Mouse (Mus musculus) urinary bladder, postnatal 10 days (tissue): Measurements from ENCODE around the gene Havcr1.
"Not testable (repeated sequence)": the region's sequence is repeated elsewhere in the genome, so short reads cannot be mapped to it uniquely, and the experiment has no call there.

Experiments
- DNase-seq: peaks from one replicate; pipeline ENCODE4 v3.0.0; 2022; ENCODE audit warnings: low spot score

Gene Havcr1

DNA sequence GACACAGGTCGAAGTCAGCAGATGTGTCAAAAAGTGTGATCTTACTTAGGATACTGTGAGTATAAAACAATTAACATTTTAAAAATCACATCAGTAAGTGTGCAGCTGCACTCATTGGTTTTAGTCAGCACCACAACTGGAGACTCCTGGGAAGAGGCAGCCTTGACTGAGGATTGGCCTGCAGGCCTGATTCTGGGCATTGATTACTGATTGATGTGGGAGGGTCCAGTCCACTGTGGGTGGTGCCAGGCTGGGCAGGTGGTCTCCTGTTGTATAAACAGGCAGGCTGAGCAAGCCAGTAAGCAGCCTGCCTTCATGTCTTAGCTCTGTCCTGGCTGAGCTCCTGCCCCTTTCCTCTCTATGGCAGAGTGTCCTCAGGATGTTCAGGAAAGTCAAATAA is at the start of gene Havcr1:
Gene Havcr1 (plus strand): TSS at position 5 of the 400 bp plus-strand sequence.
- DNase-seq = not testable (repeated sequence)

DNA sequence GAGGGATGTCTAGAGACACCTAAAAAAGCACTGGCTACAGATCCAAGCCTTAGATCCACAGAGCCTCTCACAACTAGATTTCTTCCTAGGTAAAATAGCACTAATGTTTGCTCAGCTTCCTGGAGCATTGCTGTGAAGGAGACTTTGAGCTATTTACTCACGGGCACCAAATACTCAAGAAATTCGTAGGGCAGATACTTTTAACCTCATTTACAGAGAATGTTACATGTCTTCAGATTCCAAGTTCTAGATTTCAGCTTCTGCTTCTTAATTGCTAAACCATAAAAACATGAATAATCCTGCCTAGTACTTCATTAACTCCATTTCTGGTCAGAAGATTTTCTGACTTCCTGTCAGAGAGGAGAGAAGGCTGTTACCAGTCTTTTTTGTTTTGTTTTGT is 44.7 kb upstream of the Havcr1 start:
- DNase-seq = no peak

DNA sequence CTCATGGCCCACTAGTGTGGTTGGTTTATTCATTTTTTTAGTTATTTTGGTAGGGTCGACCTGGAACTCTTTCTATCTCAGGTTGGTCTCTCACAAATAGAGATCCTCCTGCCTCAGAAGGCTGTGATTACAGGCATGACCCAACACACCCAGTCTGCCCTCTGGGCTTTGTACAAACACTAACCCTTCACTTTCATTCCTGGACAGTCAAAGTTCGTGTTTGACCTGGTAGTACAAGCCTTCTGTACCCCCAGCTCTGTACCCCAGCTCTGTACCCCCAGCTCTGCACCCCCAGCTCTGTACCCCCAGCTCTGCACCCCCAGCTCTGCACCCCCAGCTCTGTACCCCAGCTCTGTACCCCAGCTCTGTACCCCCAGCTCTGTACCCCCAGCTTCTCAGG is 39.0 kb upstream of the Havcr1 start:
- not testable (repeated sequence) for DNase-seq

DNA sequence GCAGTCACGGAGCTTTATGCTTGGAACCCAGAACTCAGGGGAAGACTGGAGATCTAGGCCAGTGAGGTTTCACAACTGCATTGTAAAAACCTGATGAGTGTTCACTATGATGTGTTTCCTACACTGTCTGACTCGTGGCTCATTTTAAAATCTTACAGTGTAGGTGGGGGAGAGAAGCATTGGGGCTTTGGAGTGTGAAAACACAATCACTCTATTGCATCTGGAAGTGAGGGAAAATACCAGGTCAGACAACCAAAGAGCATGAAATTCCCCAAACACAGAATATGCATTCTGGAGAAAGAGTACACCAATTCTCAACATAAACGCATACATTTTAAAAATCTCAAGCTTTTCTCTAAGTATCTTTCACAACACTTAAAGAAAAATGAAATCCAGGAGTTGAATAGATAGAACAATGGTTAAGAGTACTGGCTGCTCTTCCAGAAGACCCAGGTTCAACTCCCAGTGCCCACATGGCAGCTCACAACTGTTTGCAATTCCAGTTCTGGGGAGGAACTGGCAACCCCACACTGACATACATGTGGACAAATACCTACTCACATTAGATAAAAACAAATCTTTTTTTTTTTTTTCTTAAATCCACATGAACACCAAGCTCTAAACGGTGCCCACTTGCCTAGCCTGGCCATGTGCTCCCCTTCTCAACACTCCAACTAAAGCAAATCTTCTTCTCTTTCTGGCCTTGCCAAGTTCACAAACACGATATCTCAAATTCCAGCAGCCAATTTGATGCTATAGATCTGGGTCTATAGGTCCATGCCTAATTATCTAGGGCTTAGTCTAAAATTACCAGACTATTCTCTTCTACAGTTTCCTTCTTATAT is 37.2 kb upstream of the Havcr1 start:
- no peak for DNase-seq

DNA sequence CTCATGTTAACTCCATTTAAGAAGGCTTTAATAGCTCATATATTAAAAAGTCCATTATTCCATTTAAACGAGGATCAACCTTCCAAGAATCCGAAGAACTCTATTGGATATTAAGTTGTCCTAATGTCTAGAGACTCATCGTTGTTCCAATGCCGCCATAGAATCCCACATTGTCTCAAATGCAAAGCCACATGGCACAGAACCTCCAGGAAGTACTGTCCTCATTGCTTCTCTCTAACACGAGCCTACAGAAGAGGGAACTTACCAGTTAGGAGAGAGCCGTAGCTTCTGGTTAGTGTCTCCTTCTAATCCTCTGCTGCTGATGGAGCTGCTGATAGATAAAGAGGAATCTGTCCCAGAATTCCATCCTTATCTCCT is 36.6 kb upstream of the Havcr1 start:
- DNase-seq = no peak

DNA sequence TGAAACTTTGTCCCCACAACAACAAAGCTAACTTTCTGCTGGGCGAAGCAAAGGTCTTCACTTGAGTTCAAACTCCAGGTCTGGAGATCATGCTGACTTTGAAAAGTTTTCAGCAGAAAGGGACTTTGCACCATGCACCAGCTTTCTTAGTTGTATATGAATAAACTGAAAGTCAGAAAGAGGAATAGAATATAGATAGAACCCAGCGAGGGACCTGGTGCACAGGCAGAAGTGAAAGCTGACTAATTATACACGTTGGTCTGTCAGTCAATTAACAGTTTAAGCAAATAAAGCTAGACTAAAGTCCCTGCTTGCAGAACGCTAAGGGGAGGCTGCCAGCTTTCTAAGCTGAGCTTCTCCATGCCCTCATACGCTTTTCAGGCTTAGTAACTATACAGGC is 36.0 kb upstream of the Havcr1 start:
- DNase-seq = no peak

DNA sequence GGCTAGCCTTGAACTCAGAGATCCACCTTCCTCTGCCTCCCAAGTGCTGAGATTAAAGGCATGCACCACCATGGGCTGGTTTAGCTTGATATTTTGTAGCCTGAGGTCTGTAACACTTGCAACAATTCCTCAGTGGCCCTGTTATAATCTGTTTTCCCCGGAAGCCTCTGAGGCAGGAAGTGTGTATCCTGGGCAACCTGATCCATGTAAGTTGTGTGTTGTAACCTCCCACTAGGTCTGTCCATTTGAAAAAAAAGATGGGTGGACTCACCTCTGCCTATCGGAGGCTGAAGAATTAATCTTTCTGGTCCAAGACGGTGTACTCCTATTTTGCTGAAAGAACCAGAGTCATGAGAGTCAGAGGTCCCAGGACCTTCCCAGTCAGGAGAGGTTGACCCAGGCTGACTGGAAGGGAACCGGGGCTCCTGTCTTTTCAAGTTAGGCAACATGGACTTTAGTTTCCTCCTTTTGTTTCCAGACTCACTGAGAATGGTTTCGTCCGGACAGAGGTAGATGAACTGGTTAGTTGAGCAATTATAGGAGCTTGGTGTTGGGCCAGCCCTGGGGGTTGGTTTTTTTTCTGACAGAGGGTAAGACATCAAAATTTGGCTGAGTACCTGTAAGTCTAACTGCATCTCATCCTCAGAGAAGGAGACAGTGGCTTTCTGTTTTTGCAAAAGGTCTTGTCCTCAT is 28.1 kb upstream of the Havcr1 start, which contains the start of gene Timd2:
Gene Timd2 (minus strand): TSS at position 398 of the 693 bp plus-strand sequence.
- no peak for DNase-seq

DNA sequence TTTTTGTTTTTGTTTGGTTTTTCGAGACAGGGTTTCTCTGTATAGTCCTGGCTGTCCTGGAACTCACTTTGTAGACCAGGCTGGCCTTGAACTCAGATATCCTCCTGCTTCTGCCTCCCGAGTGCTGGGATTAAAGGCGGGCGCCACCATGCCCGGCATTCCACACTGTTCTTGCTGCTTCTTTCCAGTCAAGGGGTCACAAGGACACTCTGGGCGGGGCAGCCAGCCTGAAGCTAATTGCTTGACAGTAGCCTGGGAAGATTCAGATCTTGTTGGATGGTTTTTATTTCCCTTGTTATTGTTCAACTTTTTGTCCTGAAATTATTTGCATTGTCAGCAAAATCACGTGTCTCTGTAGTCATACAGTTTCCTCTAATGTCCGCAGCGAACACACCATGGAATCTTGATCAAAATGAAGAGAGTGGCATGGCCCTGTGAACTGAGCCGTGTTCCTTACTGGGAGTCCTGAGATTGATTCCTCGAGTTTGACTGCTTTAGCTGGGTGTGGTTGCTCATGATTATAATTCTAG is 3.3 kb upstream of the Havcr1 start:
- no peak for DNase-seq

DNA sequence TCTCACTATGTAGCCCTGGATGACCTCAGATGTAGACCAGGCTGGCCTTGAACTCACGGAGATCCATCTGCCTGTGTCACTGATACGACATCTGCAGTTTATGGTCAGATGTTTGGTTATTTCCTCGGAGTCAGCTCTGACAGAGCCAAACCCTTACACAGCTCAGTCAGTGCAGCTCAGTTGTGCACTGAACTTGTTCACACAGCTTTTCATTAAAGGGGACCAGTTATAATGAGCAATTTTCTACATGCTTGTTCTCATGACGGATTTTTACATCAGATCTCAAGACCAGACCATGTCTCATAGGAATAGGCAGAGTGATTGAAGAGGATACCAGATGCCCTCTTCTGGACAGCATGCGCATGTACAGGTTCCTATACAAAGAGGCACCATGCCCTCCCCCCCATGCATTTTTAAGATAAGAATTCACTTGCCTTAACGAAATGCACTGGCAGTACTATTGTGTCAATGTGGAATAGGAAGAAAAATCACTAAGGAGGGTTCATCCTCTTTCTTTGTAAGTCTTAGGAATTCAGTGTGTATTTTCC is 1.6 kb upstream of the Havcr1 start:
- no peak for DNase-seq

DNA sequence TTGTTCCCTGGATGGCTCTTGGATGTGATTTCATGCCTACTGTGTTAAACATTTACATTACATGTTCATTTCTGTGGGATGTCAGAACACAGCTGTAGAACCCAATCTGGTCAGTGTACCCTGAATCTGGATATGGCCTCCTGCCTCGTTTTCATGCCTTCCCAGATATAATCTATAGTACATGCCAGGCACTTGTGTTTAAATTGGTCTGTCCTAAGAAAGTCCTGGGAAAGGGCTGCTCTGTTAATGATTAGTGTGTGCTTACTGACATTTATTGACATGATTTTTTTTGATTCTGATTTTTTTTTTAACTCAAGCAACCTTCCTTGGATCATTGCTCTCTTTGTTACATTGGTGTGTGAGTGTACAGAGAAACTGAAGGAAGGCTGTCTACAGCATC is 263 bp upstream of the Havcr1 start:
- no peak for DNase-seq

DNA sequence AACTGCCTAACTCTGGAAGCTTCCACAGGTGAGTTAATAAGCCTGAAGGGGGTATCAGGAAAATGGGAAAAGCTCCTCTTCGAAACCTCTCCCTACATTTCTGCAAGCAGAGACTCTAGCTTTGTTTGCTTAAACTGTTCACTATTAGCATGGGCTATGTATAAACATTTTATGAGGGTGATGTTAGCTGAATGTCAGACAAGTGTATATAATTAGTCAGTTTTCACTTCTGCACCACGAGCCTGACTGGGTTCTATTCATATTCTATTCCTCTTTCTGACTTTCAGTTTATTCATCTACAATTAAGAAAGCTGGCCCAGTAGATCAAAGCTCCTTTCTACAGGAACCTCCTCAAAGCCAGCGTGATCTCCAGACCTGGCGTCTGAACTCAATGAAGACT is 4.6 kb downstream of the Havcr1 start:
- DNase-seq = no peak

DNA sequence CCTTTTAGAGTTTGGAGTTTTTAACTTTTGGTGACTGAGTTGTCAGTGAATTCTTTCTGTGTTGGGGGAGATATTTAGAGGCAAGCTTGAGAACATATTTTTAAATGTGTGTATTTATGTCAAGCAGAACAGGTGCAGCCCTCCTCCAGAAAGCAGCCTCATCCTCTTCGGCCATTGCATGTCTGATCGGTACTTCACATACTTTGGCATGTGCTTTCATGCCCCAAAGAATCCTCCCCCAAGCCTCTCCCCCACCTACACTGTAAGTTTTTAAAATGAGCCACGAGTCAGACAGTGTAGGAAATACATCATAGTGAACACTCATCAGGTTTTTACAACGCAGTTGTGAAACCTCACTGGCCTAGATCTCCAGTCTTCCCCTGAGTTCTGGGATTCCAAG is 6.0 kb downstream of the Havcr1 start:
- no peak for DNase-seq

DNA sequence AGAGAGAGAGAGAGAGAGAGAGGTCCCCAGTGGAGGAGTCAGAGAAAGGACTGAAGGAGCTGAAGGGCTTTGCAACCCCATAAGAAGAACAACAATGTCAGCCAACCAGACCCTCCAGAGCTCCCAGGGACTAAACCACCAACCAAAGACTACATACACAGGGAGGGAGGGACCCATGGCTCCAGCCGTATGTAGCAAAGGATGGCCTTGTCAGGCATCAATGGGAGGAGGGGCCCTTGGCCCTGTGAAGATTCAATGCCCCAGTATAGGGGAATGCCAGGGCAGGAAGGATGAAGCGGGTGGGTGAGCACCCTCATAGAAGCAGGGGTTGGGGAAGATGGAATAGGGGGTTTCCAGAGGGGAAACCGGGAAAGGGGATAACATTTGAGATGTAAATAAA is 6.8 kb downstream of the Havcr1 start:
- no peak for DNase-seq

DNA sequence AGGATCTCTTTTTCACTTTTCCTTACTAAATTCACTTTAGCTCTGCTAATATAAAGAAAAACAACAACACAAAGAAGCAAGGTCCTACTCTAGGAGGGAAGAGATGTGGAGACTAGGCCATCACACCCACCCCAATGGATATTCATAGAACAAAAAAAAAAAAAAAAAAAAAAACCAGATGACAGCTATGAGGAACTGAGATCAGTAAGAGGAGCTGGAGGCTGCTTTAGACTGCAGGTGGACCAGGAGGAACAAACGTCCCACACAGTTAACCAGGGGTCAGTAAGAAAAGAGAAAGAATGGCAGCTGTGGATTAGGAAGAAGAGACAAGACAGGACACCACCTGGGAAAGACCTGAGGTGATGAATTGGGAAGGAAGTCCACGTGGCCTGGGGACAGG is 13.1 kb downstream of the Havcr1 start:
- DNase-seq = no peak

DNA sequence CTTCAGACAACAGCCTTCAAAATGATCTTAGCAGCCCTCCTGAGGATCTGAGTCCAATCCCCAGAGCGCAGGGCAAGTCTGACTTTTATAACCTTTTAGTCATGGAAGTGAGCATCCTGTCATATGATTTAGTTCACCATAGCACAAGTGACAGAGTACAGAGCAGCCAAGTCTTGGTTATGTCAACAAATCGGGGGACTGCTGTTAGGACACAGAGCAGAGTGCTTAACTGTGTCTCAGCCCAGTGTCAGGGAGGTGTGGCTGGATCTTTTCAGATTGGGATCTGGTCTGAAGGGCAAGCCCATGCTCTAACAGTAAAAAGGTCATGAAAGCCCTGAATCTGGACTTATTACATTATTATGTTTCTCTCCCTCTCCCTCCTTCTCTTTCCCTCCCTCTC is 18.8 kb downstream of the Havcr1 start:
- DNase-seq = no peak

DNA sequence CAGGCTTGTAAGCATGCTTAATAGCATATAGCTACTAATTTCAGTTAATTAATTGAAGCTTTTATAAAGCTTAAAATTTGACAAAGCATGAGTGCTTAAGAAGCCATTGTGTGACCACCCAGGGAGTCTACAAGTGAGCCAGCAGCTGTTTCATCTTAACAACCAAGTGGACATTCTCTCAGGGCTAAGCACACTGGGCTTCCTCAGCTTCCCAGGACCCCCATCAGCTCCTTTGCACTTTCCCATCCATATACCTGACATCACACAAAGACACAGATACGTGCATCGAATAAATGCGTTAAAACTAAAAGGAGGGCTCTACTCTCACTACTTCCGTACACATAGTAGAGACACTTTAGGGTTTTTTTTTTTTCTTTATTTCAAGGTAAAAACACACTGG is 19.8 kb downstream of the Havcr1 start:
- no peak for DNase-seq

DNA sequence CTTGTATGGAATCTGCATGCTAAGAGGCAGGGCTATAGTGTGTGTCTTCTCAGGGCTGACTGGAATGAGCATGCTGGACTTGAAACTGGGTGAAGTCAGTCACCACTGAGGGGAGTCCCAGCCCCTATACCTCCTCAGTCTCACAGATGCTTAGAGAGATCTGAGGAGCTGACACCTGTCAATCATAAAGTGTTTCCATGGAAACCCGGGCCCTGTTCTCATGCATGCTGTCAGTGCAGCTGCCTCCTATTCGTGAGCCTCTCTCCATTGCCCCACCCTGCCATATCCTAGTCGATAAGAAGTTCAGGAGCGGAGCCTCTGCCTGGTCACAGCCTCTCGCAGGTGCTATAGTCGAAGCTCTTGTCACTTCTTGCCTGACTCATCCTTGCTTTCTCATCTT is 20.8 kb downstream of the Havcr1 start:
- DNase-seq = not testable (repeated sequence)

DNA sequence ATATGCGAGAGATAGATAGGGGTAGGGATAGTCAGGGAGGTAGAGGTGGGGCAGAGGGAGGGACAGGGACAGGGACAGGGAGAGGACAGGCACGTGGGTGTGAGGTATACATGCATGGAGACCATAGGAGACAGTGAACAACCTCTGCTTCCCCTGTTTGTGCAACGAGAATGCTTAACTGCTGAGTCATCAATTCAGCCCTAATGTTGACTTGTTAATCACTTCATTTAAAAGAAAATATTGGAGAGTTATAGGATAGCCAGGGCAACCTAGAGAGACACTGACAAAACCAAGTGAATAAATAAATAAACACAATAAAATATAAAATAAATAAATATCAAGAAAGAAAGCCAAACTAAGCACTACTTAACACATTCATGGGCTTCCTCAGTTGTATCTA is 42.0 kb downstream of the Havcr1 start:
- no peak for DNase-seq

DNA sequence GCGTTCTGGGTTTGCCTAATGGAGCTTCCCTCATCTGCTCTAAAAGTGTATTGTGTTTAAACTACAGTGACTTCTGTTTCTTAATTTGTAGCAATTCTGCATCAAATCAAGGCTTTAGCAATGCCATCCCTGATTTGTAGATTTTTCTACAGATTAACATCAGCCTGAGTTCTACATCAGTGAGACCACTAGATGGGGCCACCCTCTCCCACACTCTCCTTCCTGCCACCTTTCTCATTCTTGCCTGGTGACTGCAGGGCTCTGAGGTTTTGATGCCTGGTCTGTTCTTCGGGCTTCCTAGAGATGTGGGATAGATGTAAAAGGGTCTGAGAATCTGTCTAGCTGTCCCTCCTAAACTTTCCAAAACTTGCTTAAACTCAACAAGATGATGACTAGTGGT is 44.9 kb downstream of the Havcr1 start:
- DNase-seq = no peak

DNA sequence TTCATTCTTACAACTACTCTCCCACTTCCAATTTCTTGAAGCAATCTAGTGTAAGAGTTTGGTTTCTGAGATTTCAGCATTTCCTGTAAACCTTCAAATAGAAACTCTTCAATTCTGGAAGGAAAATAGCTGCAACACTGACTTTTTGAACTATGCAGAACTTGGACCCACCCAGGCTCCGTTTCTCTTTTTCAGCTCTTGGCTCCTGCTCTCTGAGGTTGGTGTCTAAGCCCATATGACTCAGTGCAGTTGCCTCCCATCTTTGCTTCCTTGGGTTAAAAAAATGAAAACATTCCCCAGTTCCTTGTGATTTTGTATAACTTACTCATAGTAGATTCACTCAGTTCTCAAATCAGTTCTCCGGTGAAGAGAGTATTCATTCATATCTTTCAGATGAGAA is 69.6 kb downstream of the Havcr1 start:
- DNase-seq = no peak

DNA sequence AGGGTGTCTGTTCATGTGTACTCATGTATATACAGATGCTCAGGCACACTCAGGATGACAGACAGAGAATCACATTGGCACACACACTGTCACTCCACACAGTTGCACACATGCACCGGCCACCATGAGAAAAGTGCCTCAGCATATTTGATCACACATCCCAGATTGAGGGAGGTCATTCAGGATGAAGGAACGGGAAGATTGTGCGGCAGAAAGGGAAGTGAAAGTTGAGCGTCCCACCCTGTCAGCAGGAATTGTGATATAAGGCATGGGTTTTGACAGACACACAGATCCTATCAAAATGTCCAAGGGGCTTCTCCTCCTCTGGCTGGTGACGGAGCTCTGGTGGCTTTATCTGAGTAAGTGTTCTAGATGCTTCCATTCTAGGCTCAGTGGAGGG is 75.6 kb downstream of the Havcr1 start, which contains the start of gene Timd4:
Gene Timd4 (plus strand): TSS at position 290 of the 400 bp plus-strand sequence.
- no peak for DNase-seq

DNA sequence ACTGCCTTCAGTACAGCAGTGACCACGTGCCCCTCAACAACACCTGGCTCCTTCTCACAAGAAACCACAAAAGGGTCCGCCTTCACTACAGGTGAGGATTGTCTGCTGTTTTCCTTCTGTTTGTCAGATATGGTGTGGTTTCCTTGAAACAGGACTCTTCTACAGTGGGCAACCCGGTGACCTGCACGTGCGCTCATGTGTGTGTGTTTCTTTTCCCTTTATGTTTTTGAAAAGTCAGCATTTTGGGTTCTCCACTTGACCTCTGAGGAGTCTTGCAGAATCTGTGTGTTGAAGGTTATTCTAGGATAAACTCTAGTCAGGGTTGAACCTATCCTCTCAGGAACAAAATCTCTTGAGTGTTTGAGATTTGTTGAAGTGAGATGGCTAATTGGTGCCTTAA is 82.8 kb downstream of the Havcr1 start:
- no peak for DNase-seq

DNA sequence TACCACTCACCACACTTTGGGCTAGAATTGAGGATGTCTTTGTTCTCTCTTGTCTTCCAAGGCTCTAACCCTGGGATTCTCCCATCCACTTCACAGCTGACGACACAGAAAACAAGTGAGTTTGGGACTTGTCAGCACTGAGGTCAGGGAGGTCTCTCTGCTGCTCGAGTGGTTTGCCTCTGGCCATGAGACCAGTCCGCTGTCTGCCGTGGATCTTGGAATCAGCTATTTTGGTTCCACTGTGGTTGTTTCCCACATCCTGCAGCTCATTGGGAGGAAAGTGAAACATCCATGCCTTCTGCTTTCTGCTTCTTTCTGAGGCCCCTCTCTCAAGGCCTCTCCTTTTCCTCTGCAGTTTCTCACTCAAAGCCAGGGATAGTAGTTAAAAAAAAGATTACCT is 85.0 kb downstream of the Havcr1 start:
- DNase-seq = no peak
